Mouse (Mus musculus) heart, embryonic 13.5 days (tissue): Measurements from ENCODE around the gene Agt. TPM values are rescaled to one million over a fixed set of nuclear protein-coding genes. Genes with fewer than 3 reads are reported as not detected.

Experiments used
- ATAC-seq: fragments of 200-750 bp; cut with Nextera tagmentation; 2 replicates; pipeline ENCODE4 v1.8.0; 2017; ENCODE audit warnings: moderate TSS enrichment; ENCODE audit not compliant: insufficient number of reproducible peaks, low FRiP score, low TSS enrichment; ENCODE audit errors: extremely low read depth
- H3K27ac ChIP-seq: fragments of 300-500 bp; sonication (generic); replicated peaks from 2 replicates; pipeline ENCODE4 v1.5.1; 2015; ENCODE audit warnings: moderate library complexity, mild to moderate bottlenecking, inconsistent platforms
- H3K27me3 ChIP-seq: fragments of 300-500 bp; sonication (generic); replicated peaks from 2 replicates; pipeline ENCODE4 v1.6.1; 2015; ENCODE audit warnings: mild to moderate bottlenecking, inconsistent platforms
- H3K36me3 ChIP-seq: fragments of 300-500 bp; sonication (generic); 2 replicates; pipeline ENCODE4 v1.6.1; 2015; ENCODE audit warnings: mild to moderate bottlenecking, inconsistent platforms
- H3K4me1 ChIP-seq: fragments of 300-500 bp; sonication (generic); 2 replicates; pipeline ENCODE4 v1.6.1; 2015; ENCODE audit warnings: inconsistent platforms
- H3K4me2 ChIP-seq: fragments of 300-500 bp; sonication (generic); 2 replicates; pipeline ENCODE4 v1.6.1; 2015; ENCODE audit warnings: inconsistent platforms, mild to moderate bottlenecking, moderate library complexity
- H3K4me3 ChIP-seq: fragments of 300-500 bp; sonication (generic); 2 replicates; pipeline ENCODE4 v1.5.1; 2015; ENCODE audit warnings: moderate library complexity, mild to moderate bottlenecking, inconsistent platforms
- H3K9ac ChIP-seq: fragments of 300-500 bp; sonication (generic); 2 replicates; pipeline ENCODE4 v1.6.1; 2015; ENCODE audit warnings: inconsistent platforms, mild to moderate bottlenecking, moderate library complexity
- H3K9me3 ChIP-seq: fragments of 300-500 bp; sonication (generic); 2 replicates; pipeline ENCODE4 v1.6.1; 2016; ENCODE audit warnings: inconsistent platforms
- WGBS: fragments of 180-500 bp; shearing (Covaris S2); methylation state at CpG from one replicate; pipeline ENCODE4 v1.1.7; 2015; ENCODE audit warnings: mixed read lengths; 5-methylcytosine and 5-hydroxymethylcytosine counted together
- polyA plus RNA-seq: library from polyadenylated mRNA; unstranded; fragments of >200 nt; fragmentation: Nextera tagmentation; extraction: Ambion mirVana; gene quantifications from 2 replicates; pipeline ENCODE4 v1.2.1, GENCODE M21; 2015

Agt gene
- 0.88 and 2.8 TPM in 2 replicates for polyA plus RNA-seq

- H3K27ac ChIP-seq = 0 out of 2 replicates have a peak within 1 kb of the TSS, but pooled peaks have one; percentile 8
Measured at GRCm38 (mm10) chr8:124569593-124569992, at the start of gene Agt. TSS of gene Agt (minus strand) at chr8:124569706.

GRCm38 (mm10) chr8:124618252-124618651, 48.7 kb upstream of the Agt start:
- peaks cover 7% of the 10 kb centered on the region; the same call in 1 of the 2 replicates for H3K4me1 ChIP-seq
- H3K4me2 ChIP-seq = no peak overlapping the region
- 0 out of 2 replicates have a peak, but pooled peaks cover 3% of the 10 kb centered on the region for H3K9me3 ChIP-seq
- WGBS = 61% methylated on average over 9 of the region's 9 CpGs
- H3K27ac ChIP-seq = no peak overlapping the region
- peaks cover 14% of the 10 kb centered on the region for H3K27me3 ChIP-seq
- H3K36me3 ChIP-seq = no peaks in the 10 kb centered on the region
- ATAC-seq = no peak
- H3K9ac ChIP-seq = no peak overlapping the region
- no peak overlapping the region for H3K4me3 ChIP-seq

More at GRCm38 (mm10) chr8:124569593-124569992, at the start of gene Agt:
- no peak within 1 kb of the TSS for H3K4me2 ChIP-seq
- peaks cover 12% of the 10 kb centered on the region; the same call in 1 of the 2 replicates for H3K27me3 ChIP-seq
- ATAC-seq = no peak
- WGBS = 59% methylated on average over 2 of the region's 2 CpGs
- no peak within 1 kb of the TSS for H3K4me3 ChIP-seq
- H3K4me1 ChIP-seq = peaks cover 43% of the 10 kb centered on the region
- no peak within 1 kb of the TSS for H3K9ac ChIP-seq
- no peaks in the 10 kb centered on the region for H3K9me3 ChIP-seq
- no peaks in the 10 kb centered on the region for H3K36me3 ChIP-seq

GRCm38 (mm10) chr8:124617266-124617869, 47.9 kb upstream of the Agt start:
- WGBS = 17% methylated on average over 17 of the region's 17 CpGs

GRCm38 (mm10) chr8:124614325-124614724, 44.8 kb upstream of the Agt start:
- no peak overlapping the region for H3K27ac ChIP-seq
- H3K4me2 ChIP-seq = no peak overlapping the region
- peaks cover 7% of the 10 kb centered on the region; the same call in 1 of the 2 replicates for H3K4me1 ChIP-seq
- peaks cover 14% of the 10 kb centered on the region for H3K27me3 ChIP-seq
- H3K9me3 ChIP-seq = no peaks in the 10 kb centered on the region
- no peak overlapping the region for H3K9ac ChIP-seq
- ATAC-seq = no peak
- no peak overlapping the region for H3K4me3 ChIP-seq
- 80% methylated on average over 5 of the region's 6 CpGs for WGBS
- H3K36me3 ChIP-seq = no peaks in the 10 kb centered on the region

More at GRCm38 (mm10) chr8:124617266-124617869, 47.9 kb upstream of the Agt start:
- no peak; the same call in 1 of the 2 replicates for ATAC-seq
- Histone ChIP-seq H3K9me3 (no peaks in the 10 kb centered on the region), H3K27me3 (peaks cover 14% of the 10 kb centered on the region), H3K27ac (no peak overlapping the region), H3K4me2 (peak overlapping the region; percentile 72), H3K9ac (peak overlapping the region; percentile 77), H3K4me1 (peaks cover 7% of the 10 kb centered on the region; the same call in 1 of the 2 replicates), H3K36me3 (no peaks in the 10 kb centered on the region), H3K4me3 (peak overlapping the region; percentile 47)

GRCm38 (mm10) chr8:124608972-124609353, 39.5 kb upstream of the Agt start:
- no peak overlapping the region for H3K9ac ChIP-seq
- 66% methylated on average over 9 of the region's 9 CpGs for WGBS

GRCm38 (mm10) chr8:124608239-124608971, 38.9 kb upstream of the Agt start:
- H3K9ac ChIP-seq = no peak overlapping the region
- H3K27me3 ChIP-seq = peaks cover 31% of the 10 kb centered on the region
- no peak overlapping the region for H3K27ac ChIP-seq
- H3K36me3 ChIP-seq = no peaks in the 10 kb centered on the region
- ATAC-seq = no peak
- no peak overlapping the region for H3K4me2 ChIP-seq
- no peak overlapping the region for H3K4me3 ChIP-seq
- H3K4me1 ChIP-seq = no peaks in the 10 kb centered on the region
- no peaks in the 10 kb centered on the region for H3K9me3 ChIP-seq
- 58% methylated on average over 13 of the region's 13 CpGs for WGBS

More at GRCm38 (mm10) chr8:124608972-124609353, 39.5 kb upstream of the Agt start:
- H3K36me3 ChIP-seq = no peaks in the 10 kb centered on the region
- no peak overlapping the region for H3K27ac ChIP-seq
- no peaks in the 10 kb centered on the region for H3K9me3 ChIP-seq
- no peak overlapping the region for H3K4me3 ChIP-seq
- peaks cover 27% of the 10 kb centered on the region for H3K27me3 ChIP-seq
- H3K4me1 ChIP-seq = no peaks in the 10 kb centered on the region
- no peak overlapping the region for H3K4me2 ChIP-seq
- ATAC-seq = no peak

- no peaks in the 10 kb centered on the region for H3K9me3 ChIP-seq
- H3K27ac ChIP-seq = no peak overlapping the region
- no peak overlapping the region for H3K4me2 ChIP-seq
- H3K4me1 ChIP-seq = no peaks in the 10 kb centered on the region
- no peaks in the 10 kb centered on the region for H3K36me3 ChIP-seq
- 58% methylated on average over 5 of the region's 5 CpGs for WGBS
- ATAC-seq = no peak
- H3K4me3 ChIP-seq = no peak overlapping the region
- H3K27me3 ChIP-seq = peaks cover 30% of the 10 kb centered on the region
- H3K9ac ChIP-seq = no peak overlapping the region
Measured at GRCm38 (mm10) chr8:124604066-124604465, 34.6 kb upstream of the Agt start.

- H3K4me3 ChIP-seq = no peak overlapping the region
- 67% methylated on average over 4 of the region's 4 CpGs for WGBS
- no peak for ATAC-seq
- H3K4me2 ChIP-seq = no peak overlapping the region
- no peaks in the 10 kb centered on the region; the same call in 1 of the 2 replicates for H3K27me3 ChIP-seq
- H3K9ac ChIP-seq = no peak overlapping the region
- no peaks in the 10 kb centered on the region for H3K9me3 ChIP-seq
- no peaks in the 10 kb centered on the region for H3K36me3 ChIP-seq
- H3K27ac ChIP-seq = no peak overlapping the region
- H3K4me1 ChIP-seq = peaks cover 15% of the 10 kb centered on the region
Measured at GRCm38 (mm10) chr8:124589393-124589792, 19.9 kb upstream of the Agt start.

GRCm38 (mm10) chr8:124586556-124586955, 17.1 kb upstream of the Agt start:
- H3K27ac ChIP-seq = 0 out of 2 replicates have a peak overlapping the region, but pooled peaks have one; percentile 3
- WGBS = 77% methylated on average over 2 of the region's 2 CpGs
- H3K4me2 ChIP-seq = no peak overlapping the region
- no peaks in the 10 kb centered on the region for H3K36me3 ChIP-seq
- no peaks in the 10 kb centered on the region for H3K9me3 ChIP-seq
- no peak for ATAC-seq
- peak overlapping the region; percentile 33 for H3K9ac ChIP-seq
- no peaks in the 10 kb centered on the region; the same call in 1 of the 2 replicates for H3K27me3 ChIP-seq
- no peak overlapping the region for H3K4me3 ChIP-seq
- peaks cover 15% of the 10 kb centered on the region for H3K4me1 ChIP-seq

- H3K27me3 ChIP-seq = no peaks in the 10 kb centered on the region; the same call in 1 of the 2 replicates
- no peak overlapping the region for H3K4me3 ChIP-seq
- no peaks in the 10 kb centered on the region for H3K36me3 ChIP-seq
- H3K4me2 ChIP-seq = no peak overlapping the region
- peak overlapping the region; percentile 33; the same call in 1 of the 2 replicates for H3K9ac ChIP-seq
- H3K9me3 ChIP-seq = no peaks in the 10 kb centered on the region
- ATAC-seq = no peak
- 50% methylated on average over 2 of the region's 3 CpGs for WGBS
- H3K27ac ChIP-seq = peak overlapping the region; percentile 37; the same call in 1 of the 2 replicates
- peaks cover 15% of the 10 kb centered on the region for H3K4me1 ChIP-seq
Measured at GRCm38 (mm10) chr8:124585718-124586425, 16.4 kb upstream of the Agt start.

- H3K36me3 ChIP-seq = no peaks in the 10 kb centered on the region
- 85% methylated on average over 1 of the region's 1 CpGs for WGBS
- H3K9ac ChIP-seq = no peak overlapping the region
- no peaks in the 10 kb centered on the region for H3K9me3 ChIP-seq
- H3K4me2 ChIP-seq = no peak overlapping the region
- no peaks in the 10 kb centered on the region for H3K27me3 ChIP-seq
- no peak for ATAC-seq
- no peak overlapping the region for H3K27ac ChIP-seq
- H3K4me1 ChIP-seq = peaks cover 18% of the 10 kb centered on the region
- no peak overlapping the region for H3K4me3 ChIP-seq
Measured at GRCm38 (mm10) chr8:124576751-124577150, 7.2 kb upstream of the Agt start.
